Mouse (Mus musculus) right cerebral cortex, postnatal 10 days (tissue): ENCODE results near the gene Efna5.

ENCODE experiments used
- DNase-seq, 2 experiments: peaks; one replicate each; pipeline ENCODE4 v3.0.0; 2021; ENCODE audit warnings: low spot score in 2 of 2

Gene Efna5

GRCm38 (mm10) chr17:62881176-62881790 is at the start of gene Efna5:
Efna5 (minus strand) TSS chr17:62881317.
- DNase-seq = peak; percentile 59 to 61

GRCm38 (mm10) chr17:62915304-62915703 is 34.2 kb upstream of the Efna5 start:
- no peak for DNase-seq

- DNase-seq = no peak
Observed at GRCm38 (mm10) chr17:62905692-62906445, 24.8 kb upstream of the Efna5 start.

- no peak for DNase-seq
Observed at GRCm38 (mm10) chr17:62899066-62899465, 17.9 kb upstream of the Efna5 start.

GRCm38 (mm10) chr17:62889991-62890390 is 8.9 kb upstream of the Efna5 start:
- DNase-seq = peak in 1 of 2 experiments; percentile 23

- DNase-seq = peak; percentile 85 to 87
Observed at GRCm38 (mm10) chr17:62884129-62884506, 3.0 kb upstream of the Efna5 start.

- DNase-seq = peak; percentile 56 to 58
Observed at GRCm38 (mm10) chr17:62883476-62884128, 2.5 kb upstream of the Efna5 start.

- peak; percentile 83 to 91 for DNase-seq
Observed at GRCm38 (mm10) chr17:62882726-62883475, 1.8 kb upstream of the Efna5 start.

- DNase-seq = peak; percentile 54 to 57
Observed at GRCm38 (mm10) chr17:62881791-62882725, 941 bp upstream of the Efna5 start.

GRCm38 (mm10) chr17:62880311-62881175 is 574 bp downstream of the Efna5 start:
- DNase-seq = peak; percentile 35 to 44

- DNase-seq = peak; percentile 34 to 42
Observed at GRCm38 (mm10) chr17:62879526-62880310, 1.4 kb downstream of the Efna5 start.

- no peak for DNase-seq
Observed at GRCm38 (mm10) chr17:62875727-62876126, 5.4 kb downstream of the Efna5 start.

GRCm38 (mm10) chr17:62871928-62872327 is 9.2 kb downstream of the Efna5 start:
- DNase-seq = no peak

- no peak for DNase-seq
Observed at GRCm38 (mm10) chr17:62871191-62871590, 9.9 kb downstream of the Efna5 start.

- DNase-seq = no peak
Observed at GRCm38 (mm10) chr17:62870446-62870845, 10.7 kb downstream of the Efna5 start.

- no peak for DNase-seq
Observed at GRCm38 (mm10) chr17:62864966-62865365, 16.2 kb downstream of the Efna5 start.

- no peak for DNase-seq
Observed at GRCm38 (mm10) chr17:62863004-62863403, 18.1 kb downstream of the Efna5 start.

GRCm38 (mm10) chr17:62862298-62862999 is 18.7 kb downstream of the Efna5 start:
- DNase-seq = peak; percentile 69 to 83
